Mouse (Mus musculus): ENCODE results near the gene St7. TPM values are rescaled to one million over a fixed set of nuclear protein-coding genes. Genes with fewer than 3 reads are reported as not detected.

The St7 gene
- polyA plus RNA-seq, 1 experiment from 2014 or later: 25.5 TPM

DNA sequence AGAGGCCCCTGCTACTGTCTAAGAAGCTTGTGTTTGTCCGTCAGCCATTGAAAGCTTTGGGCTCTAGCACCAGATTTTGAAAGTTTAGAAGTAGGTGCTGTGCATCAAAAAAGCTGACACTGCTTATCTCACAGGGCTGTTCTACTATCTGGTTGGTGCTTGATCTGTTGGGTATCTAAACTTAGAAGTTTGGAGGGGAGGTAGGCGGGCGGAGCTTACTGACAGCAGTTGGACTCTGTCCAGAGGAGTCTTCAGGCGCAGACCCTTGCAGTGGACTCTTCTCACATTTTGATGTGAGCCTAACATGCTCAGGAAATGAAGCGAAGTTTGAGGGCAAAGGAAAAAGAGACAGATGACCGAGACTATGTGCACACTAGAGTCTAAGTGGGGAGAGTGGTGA lies 48.9 kb downstream of the St7 start:
- Histone ChIP-seq H3K27me3 (replicated peaks; ENCODE audit: control insufficient read depth, insufficient read depth, low read length) (no peaks in the 10 kb centered on the region), H3K36me3 (ENCODE audit: control insufficient read depth, insufficient read depth, low read length) (no peaks in the 10 kb centered on the region), H3K27ac (ENCODE audit: low read depth) (no peak overlapping the region), H3K9ac (ENCODE audit: low read length) (no peak overlapping the region), H3K4me2 (ENCODE audit: low read length) (no peak overlapping the region), H3K4me1 (replicated peaks; ENCODE audit: control insufficient read depth, insufficient read depth, low read length) (no peaks in the 10 kb centered on the region), H3K4me3 (ENCODE audit: low read depth, low read length) (no peak overlapping the region), H3K9me3 (ENCODE audit: control insufficient read depth, low read length) (no peaks in the 10 kb centered on the region)
- 86% methylated on average over 6 of the region's 6 CpGs for WGBS
- ATAC-seq (replicated peaks; ENCODE audit: low FRiP score, low TSS enrichment, low read depth) (no peak), DNase-seq (ENCODE audit: low spot score) (no peak)

DNA sequence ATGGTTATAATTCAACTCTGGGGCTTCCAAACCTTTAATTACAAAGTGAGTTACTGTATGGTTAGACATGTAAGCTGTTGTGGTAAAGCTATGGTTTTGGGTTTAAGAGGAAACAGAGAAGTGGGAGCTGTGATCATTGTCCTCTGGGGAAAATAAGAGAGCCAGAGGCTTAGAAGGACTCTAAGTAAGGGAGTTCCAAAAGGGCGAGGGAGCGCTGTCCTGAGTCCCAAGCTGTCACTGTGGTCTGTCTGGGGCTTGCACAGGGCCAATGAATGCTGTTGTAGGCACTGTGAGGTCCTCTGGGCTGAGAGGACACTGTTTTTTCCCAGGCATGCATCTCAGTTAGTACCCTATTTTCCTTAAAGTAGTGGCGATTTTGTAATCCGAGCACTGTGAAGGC lies 49.5 kb downstream of the St7 start:
- no peak overlapping the region for H3K27ac ChIP-seq (ENCODE audit: low read depth)
- H3K9ac ChIP-seq (ENCODE audit: low read length): no peak overlapping the region
- no peaks in the 10 kb centered on the region for H3K4me1 ChIP-seq (replicated peaks; ENCODE audit: control insufficient read depth, insufficient read depth, low read length)
- no peak overlapping the region for H3K4me2 ChIP-seq (ENCODE audit: low read length)
- ATAC-seq (replicated peaks; ENCODE audit: low FRiP score, low TSS enrichment, low read depth) (no peak), DNase-seq (ENCODE audit: low spot score) (no peak)
- no peaks in the 10 kb centered on the region for H3K27me3 ChIP-seq (replicated peaks; ENCODE audit: control insufficient read depth, insufficient read depth, low read length)
- H3K9me3 ChIP-seq (ENCODE audit: control insufficient read depth, low read length): no peaks in the 10 kb centered on the region
- no peak overlapping the region for H3K4me3 ChIP-seq (ENCODE audit: low read depth, low read length)
- 91% methylated on average over 4 of the region's 4 CpGs for WGBS
- H3K36me3 ChIP-seq (ENCODE audit: control insufficient read depth, insufficient read depth, low read length): no peaks in the 10 kb centered on the region

DNA sequence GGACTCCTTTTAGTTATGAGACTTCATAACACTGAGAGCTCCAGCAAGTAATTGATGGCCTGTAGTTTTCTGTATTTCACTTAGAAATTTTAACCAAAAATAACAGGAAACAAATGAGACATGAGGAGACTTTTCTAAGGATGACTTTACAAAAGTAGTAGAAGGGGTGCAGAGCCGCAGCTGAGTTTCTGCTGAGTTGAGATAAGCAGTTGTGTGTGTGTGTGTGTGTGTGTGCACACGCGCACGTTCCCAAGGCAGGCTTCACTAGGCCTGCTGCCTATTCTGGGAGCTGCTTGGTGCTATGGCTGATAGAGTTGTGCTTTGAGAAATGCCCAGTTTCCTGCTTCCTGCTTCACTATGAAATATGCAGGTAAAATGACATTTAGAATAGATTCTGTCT lies 50.6 kb downstream of the St7 start:
- 79% methylated on average over 4 of the region's 4 CpGs for WGBS
- no peak for DNase-seq (ENCODE audit: low spot score)
- ATAC-seq (replicated peaks; ENCODE audit: low FRiP score, low TSS enrichment, low read depth): no peak

DNA sequence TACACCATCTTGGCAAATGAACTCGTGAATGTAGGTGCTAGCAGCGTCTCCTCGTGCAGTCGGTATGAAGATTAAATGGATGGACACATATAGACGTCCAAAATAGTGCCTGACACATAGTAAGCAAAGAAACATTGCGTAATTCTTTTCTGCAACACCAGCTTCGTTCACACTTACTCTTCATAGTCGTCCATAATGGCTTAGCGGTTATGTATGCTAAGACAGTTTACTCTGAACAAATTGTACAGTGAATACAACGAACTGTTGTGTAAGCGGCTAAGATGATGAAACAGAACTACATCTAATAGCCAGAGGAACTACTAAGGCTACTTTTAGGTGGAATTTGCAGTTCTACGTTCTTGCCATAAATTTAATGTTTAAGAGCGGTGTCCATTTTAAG lies 55.0 kb downstream of the St7 start:
- Histone ChIP-seq H3K9ac (ENCODE audit: low read length) (no peak overlapping the region), H3K4me3 (ENCODE audit: low read depth, low read length) (no peak overlapping the region), H3K4me1 (replicated peaks; ENCODE audit: control insufficient read depth, insufficient read depth, low read length) (no peaks in the 10 kb centered on the region), H3K36me3 (ENCODE audit: control insufficient read depth, insufficient read depth, low read length) (no peaks in the 10 kb centered on the region), H3K27me3 (replicated peaks; ENCODE audit: control insufficient read depth, insufficient read depth, low read length) (no peaks in the 10 kb centered on the region), H3K9me3 (ENCODE audit: control insufficient read depth, low read length) (no peaks in the 10 kb centered on the region), H3K4me2 (ENCODE audit: low read length) (no peak overlapping the region), H3K27ac (ENCODE audit: low read depth) (no peak overlapping the region)
- no peak for ATAC-seq (replicated peaks; ENCODE audit: low FRiP score, low TSS enrichment, low read depth)
- 86% methylated on average over 13 of the region's 13 CpGs for WGBS
- no peak for DNase-seq (ENCODE audit: low spot score)

More for the DNA sequence above, 50.6 kb downstream of the St7 start:
- no peak overlapping the region for H3K4me2 ChIP-seq (ENCODE audit: low read length)
- no peaks in the 10 kb centered on the region for H3K36me3 ChIP-seq (ENCODE audit: control insufficient read depth, insufficient read depth, low read length)
- H3K27me3 ChIP-seq (replicated peaks; ENCODE audit: control insufficient read depth, insufficient read depth, low read length): no peaks in the 10 kb centered on the region
- no peaks in the 10 kb centered on the region for H3K9me3 ChIP-seq (ENCODE audit: control insufficient read depth, low read length)
- no peak overlapping the region for H3K4me3 ChIP-seq (ENCODE audit: low read depth, low read length)
- H3K9ac ChIP-seq (ENCODE audit: low read length): no peak overlapping the region
- H3K4me1 ChIP-seq (replicated peaks; ENCODE audit: control insufficient read depth, insufficient read depth, low read length): no peaks in the 10 kb centered on the region
- H3K27ac ChIP-seq (ENCODE audit: low read depth): no peak overlapping the region

DNA sequence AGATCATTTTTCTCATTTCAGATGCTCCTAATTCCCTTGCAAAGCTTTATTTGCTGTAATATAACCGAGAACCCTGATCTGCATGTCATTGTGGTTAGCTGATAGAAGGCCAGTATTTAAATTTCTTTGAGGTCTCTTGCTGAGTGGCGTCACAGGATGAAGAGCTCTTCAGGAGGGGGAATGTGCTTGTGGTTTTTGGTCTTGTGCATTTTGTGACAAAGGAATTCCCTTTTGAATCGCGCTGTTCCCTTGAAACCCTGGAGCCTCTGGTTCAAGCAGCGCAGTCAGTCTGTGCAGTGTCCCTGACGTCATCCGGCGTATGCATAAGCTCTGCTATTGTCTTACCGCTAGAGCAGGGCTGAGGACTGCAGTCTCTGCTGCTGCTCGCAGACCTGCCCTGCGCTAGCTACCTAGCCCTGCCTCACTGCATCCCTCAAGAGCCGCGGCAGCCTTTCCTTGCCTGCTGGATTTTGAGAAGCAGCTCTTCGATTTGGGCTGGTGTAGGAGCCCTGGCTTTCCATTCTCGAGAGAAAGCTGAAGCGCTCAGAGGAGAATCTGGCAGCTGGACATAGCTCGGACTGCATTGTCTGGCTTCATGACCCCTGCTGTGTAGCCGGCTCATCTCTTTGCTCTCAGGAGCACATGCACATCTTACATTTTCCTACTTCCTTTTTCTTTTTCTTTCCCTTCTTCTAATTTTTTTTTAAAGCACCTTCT lies 56.3 kb downstream of the St7 start:
- H3K4me3 ChIP-seq (ENCODE audit: low read depth, low read length): peak overlapping the region; percentile 38
- DNase-seq (ENCODE audit: low spot score) (peak; percentile 85), ATAC-seq (replicated peaks; ENCODE audit: low FRiP score, low TSS enrichment, low read depth) (peak; percentile 96)
- H3K27ac ChIP-seq (ENCODE audit: low read depth): peak overlapping the region; percentile 52
- no peaks in the 10 kb centered on the region for H3K27me3 ChIP-seq (replicated peaks; ENCODE audit: control insufficient read depth, insufficient read depth, low read length)
- peak overlapping the region; percentile 34 for H3K9ac ChIP-seq (ENCODE audit: low read length)
- no peaks in the 10 kb centered on the region for H3K9me3 ChIP-seq (ENCODE audit: control insufficient read depth, low read length)
- H3K4me1 ChIP-seq (replicated peaks; ENCODE audit: control insufficient read depth, insufficient read depth, low read length): no peaks in the 10 kb centered on the region
- 4% methylated on average over 18 of the region's 18 CpGs for WGBS
- no peaks in the 10 kb centered on the region for H3K36me3 ChIP-seq (ENCODE audit: control insufficient read depth, insufficient read depth, low read length)
- H3K4me2 ChIP-seq (ENCODE audit: low read length): peak overlapping the region; percentile 74

DNA sequence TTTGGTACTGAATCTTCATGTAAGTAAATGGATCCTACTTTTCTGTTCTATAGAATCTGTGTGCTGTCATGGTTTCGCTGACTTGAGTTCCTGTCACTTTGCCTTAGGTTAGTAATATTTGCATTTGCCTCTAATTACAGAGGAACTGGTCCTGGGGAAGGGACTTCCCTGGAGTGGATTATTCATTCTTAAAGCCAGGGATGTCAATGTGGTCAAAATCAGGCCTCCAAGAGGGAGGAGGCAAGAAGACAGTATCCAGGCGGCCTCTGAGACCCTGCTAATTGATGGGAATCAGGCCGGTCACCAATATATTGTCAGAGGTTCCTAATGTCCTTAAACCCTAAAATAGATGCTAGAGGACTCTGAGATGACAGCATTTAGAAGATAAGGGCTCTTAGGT lies 56.9 kb downstream of the St7 start:
- DNase-seq (ENCODE audit: low spot score) (no peak), ATAC-seq (replicated peaks; ENCODE audit: low FRiP score, low TSS enrichment, low read depth) (no peak)
- no peaks in the 10 kb centered on the region for H3K4me1 ChIP-seq (replicated peaks; ENCODE audit: control insufficient read depth, insufficient read depth, low read length)
- H3K27me3 ChIP-seq (replicated peaks; ENCODE audit: control insufficient read depth, insufficient read depth, low read length): no peaks in the 10 kb centered on the region
- peak overlapping the region; percentile 34 for H3K9ac ChIP-seq (ENCODE audit: low read length)
- H3K9me3 ChIP-seq (ENCODE audit: control insufficient read depth, low read length): no peaks in the 10 kb centered on the region
- H3K4me3 ChIP-seq (ENCODE audit: low read depth, low read length): peak overlapping the region; percentile 38; the same call in 1 of the 2 replicates
- 61% methylated on average over 3 of the region's 3 CpGs for WGBS
- no peaks in the 10 kb centered on the region for H3K36me3 ChIP-seq (ENCODE audit: control insufficient read depth, insufficient read depth, low read length)
- H3K4me2 ChIP-seq (ENCODE audit: low read length): peak overlapping the region; percentile 74
- peak overlapping the region; percentile 52; the same call in 1 of the 2 replicates for H3K27ac ChIP-seq (ENCODE audit: low read depth)

DNA sequence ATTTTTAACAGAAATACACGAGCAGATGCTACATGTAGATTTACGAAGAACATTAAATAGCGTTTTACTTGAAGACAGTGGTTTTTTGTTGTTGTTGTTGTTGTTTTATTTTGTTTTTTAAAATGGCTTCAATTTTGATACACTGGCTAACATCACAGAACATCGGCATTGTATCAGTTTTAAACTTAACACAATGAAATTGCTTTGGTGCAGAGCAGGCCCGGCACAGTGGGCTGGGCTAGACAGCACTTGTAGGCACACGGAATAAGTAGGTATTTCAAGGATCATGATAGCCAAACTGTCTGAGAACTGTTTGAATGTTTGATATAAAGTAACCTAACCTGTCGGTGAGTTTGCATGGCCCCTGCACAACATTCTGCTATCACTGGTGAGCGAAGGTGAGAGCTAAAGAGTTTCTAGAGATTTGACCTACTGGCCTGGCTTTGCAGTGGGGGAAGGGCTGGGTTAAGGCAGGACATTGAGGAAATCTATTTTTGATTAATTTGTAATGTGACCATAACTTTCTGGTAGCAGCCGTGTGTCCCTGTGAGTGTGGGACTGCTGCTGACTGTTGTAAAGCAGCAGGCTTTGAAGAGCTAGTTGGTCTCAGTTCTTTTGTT lies 57.4 kb downstream of the St7 start:
- H3K36me3 ChIP-seq (ENCODE audit: control insufficient read depth, insufficient read depth, low read length): no peaks in the 10 kb centered on the region
- DNase-seq (ENCODE audit: low spot score): no peak
- H3K27me3 ChIP-seq (replicated peaks; ENCODE audit: control insufficient read depth, insufficient read depth, low read length): no peaks in the 10 kb centered on the region
- 0 out of 2 replicates have a peak overlapping the region, but pooled peaks have one; percentile 74 for H3K4me2 ChIP-seq (ENCODE audit: low read length)
- no peak overlapping the region for H3K27ac ChIP-seq (ENCODE audit: low read depth)
- 72% methylated on average over 9 of the region's 9 CpGs for WGBS
- no peaks in the 10 kb centered on the region for H3K4me1 ChIP-seq (replicated peaks; ENCODE audit: control insufficient read depth, insufficient read depth, low read length)
- no peak for ATAC-seq (replicated peaks; ENCODE audit: low FRiP score, low TSS enrichment, low read depth)
- no peaks in the 10 kb centered on the region for H3K9me3 ChIP-seq (ENCODE audit: control insufficient read depth, low read length)
- H3K9ac ChIP-seq (ENCODE audit: low read length): no peak overlapping the region
- H3K4me3 ChIP-seq (ENCODE audit: low read depth, low read length): no peak overlapping the region

DNA sequence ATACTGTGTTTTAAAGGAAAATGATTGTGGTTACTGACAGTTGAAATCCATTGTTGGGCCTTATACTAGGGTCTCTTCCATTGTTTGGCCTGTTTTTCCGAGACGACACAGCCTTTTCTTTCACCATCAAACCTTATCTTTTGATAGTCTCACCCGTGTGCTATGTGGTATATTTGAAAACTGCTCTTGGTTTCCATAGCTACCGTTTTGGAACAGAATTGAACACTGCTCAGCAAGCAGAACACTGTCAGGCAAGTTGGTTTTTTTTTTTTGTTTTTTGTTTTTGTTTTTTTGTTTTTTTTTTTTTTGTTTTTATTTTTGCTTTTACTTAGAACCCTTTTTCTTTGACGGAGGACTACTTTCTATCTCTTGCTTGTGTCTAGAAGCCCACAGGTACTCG lies 58.2 kb downstream of the St7 start:
- H3K9ac ChIP-seq (ENCODE audit: low read length): no peak overlapping the region
- 91% methylated on average over 6 of the region's 6 CpGs for WGBS

DNA sequence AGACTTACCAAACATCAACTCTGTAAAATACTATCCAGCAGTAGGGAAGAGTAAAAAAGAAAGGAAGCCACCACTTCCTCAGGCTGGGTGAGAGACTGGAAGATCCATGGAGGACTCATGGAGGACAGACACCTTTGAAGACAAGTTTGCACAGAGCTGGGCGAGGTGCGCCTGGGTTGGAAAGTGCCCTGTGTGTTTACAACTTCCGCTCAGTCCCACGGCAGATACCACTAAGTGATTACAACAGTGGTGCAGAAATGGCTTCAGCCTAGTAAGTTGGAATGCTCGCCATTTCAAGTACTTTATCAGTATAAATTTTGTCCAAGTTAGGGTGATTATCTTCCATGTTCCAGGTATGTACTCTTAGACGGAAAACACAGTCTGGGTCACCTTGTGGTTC lies 63.2 kb downstream of the St7 start:
- DNase-seq (ENCODE audit: low spot score): no peak
- Histone ChIP-seq H3K4me3 (ENCODE audit: low read depth, low read length) (no peak overlapping the region), H3K9me3 (ENCODE audit: control insufficient read depth, low read length) (no peaks in the 10 kb centered on the region), H3K36me3 (ENCODE audit: control insufficient read depth, insufficient read depth, low read length) (no peaks in the 10 kb centered on the region), H3K4me1 (replicated peaks; ENCODE audit: control insufficient read depth, insufficient read depth, low read length) (no peaks in the 10 kb centered on the region), H3K27ac (ENCODE audit: low read depth) (no peak overlapping the region), H3K4me2 (ENCODE audit: low read length) (no peak overlapping the region), H3K27me3 (replicated peaks; ENCODE audit: control insufficient read depth, insufficient read depth, low read length) (no peaks in the 10 kb centered on the region), H3K9ac (ENCODE audit: low read length) (no peak overlapping the region)
- 71% methylated on average over 6 of the region's 6 CpGs for WGBS
- ATAC-seq (replicated peaks; ENCODE audit: low FRiP score, low TSS enrichment, low read depth): no peak

More for the DNA sequence above, 58.2 kb downstream of the St7 start:
- Histone ChIP-seq H3K4me1 (replicated peaks; ENCODE audit: control insufficient read depth, insufficient read depth, low read length) (no peaks in the 10 kb centered on the region), H3K9me3 (ENCODE audit: control insufficient read depth, low read length) (no peaks in the 10 kb centered on the region), H3K4me3 (ENCODE audit: low read depth, low read length) (no peak overlapping the region), H3K36me3 (ENCODE audit: control insufficient read depth, insufficient read depth, low read length) (no peaks in the 10 kb centered on the region), H3K4me2 (ENCODE audit: low read length) (no peak overlapping the region), H3K27ac (ENCODE audit: low read depth) (no peak overlapping the region), H3K27me3 (replicated peaks; ENCODE audit: control insufficient read depth, insufficient read depth, low read length) (no peaks in the 10 kb centered on the region)
- DNase-seq (ENCODE audit: low spot score) (no peak), ATAC-seq (replicated peaks; ENCODE audit: low FRiP score, low TSS enrichment, low read depth) (no peak)
